Mouse (Mus musculus): Measurements from ENCODE around the gene Chd9. TPM values are rescaled to one million over a fixed set of nuclear protein-coding genes. Genes with fewer than 3 reads are reported as not detected.

Gene Chd9
- polyA plus RNA-seq, 1 experiment from 2014 or later = 95.1 TPM

GRCm38 (mm10) chr8:90964044-90964443 is 135.9 kb downstream of the Chd9 start:
- Histone ChIP-seq H3K4me3 (no peak overlapping the region), H3K9me3 (no peaks in the 10 kb centered on the region), H3K4me2 (no peak overlapping the region), H3K36me3 (peaks cover 16% of the 10 kb centered on the region), H3K27ac (no peak overlapping the region), H3K4me1 (peaks cover 17% of the 10 kb centered on the region), H3K27me3 (no peaks in the 10 kb centered on the region), H3K9ac (no peak overlapping the region)
- 86% methylated on average over 2 of the region's 2 CpGs for WGBS
- no peak for ATAC-seq (ENCODE audit: insufficient number of reproducible peaks, insufficient read depth, low FRiP score, low TSS enrichment, low read depth)

- peaks cover 9% of the 10 kb centered on the region for H3K4me1 ChIP-seq
- H3K4me3 ChIP-seq = no peak overlapping the region
- no peaks in the 10 kb centered on the region for H3K27me3 ChIP-seq
- H3K9ac ChIP-seq = no peak overlapping the region
- H3K4me2 ChIP-seq = no peak overlapping the region
- H3K27ac ChIP-seq = no peak overlapping the region
- no peaks in the 10 kb centered on the region for H3K9me3 ChIP-seq
- ATAC-seq (ENCODE audit: insufficient number of reproducible peaks, insufficient read depth, low FRiP score, low TSS enrichment, low read depth) = no peak
- 87% methylated on average over 9 of the region's 9 CpGs for WGBS
- peaks cover 13% of the 10 kb centered on the region for H3K36me3 ChIP-seq
Measured at GRCm38 (mm10) chr8:90965467-90966170, 137.5 kb downstream of the Chd9 start.

GRCm38 (mm10) chr8:90968307-90968706 is 140.2 kb downstream of the Chd9 start:
- no peaks in the 10 kb centered on the region for H3K9me3 ChIP-seq
- no peaks in the 10 kb centered on the region for H3K27me3 ChIP-seq
- H3K9ac ChIP-seq = no peak overlapping the region
- H3K27ac ChIP-seq = no peak overlapping the region
- ATAC-seq (ENCODE audit: insufficient number of reproducible peaks, insufficient read depth, low FRiP score, low TSS enrichment, low read depth) = no peak
- 96% methylated on average over 4 of the region's 4 CpGs for WGBS
- H3K4me3 ChIP-seq = no peak overlapping the region
- no peak overlapping the region for H3K4me2 ChIP-seq
- H3K36me3 ChIP-seq = peaks cover 13% of the 10 kb centered on the region
- no peaks in the 10 kb centered on the region for H3K4me1 ChIP-seq

GRCm38 (mm10) chr8:90976960-90977371 is 148.8 kb downstream of the Chd9 start:
- WGBS = 80% methylated on average over 8 of the region's 8 CpGs

GRCm38 (mm10) chr8:90978720-90979119 is 150.6 kb downstream of the Chd9 start:
- Histone ChIP-seq H3K9ac (no peak overlapping the region), H3K36me3 (peaks cover 65% of the 10 kb centered on the region), H3K4me1 (no peaks in the 10 kb centered on the region), H3K4me3 (no peak overlapping the region), H3K27me3 (no peaks in the 10 kb centered on the region), H3K27ac (no peak overlapping the region), H3K9me3 (no peaks in the 10 kb centered on the region), H3K4me2 (no peak overlapping the region)
- ATAC-seq (ENCODE audit: insufficient number of reproducible peaks, insufficient read depth, low FRiP score, low TSS enrichment, low read depth) = no peak
- 93% methylated on average over 3 of the region's 3 CpGs for WGBS

More at GRCm38 (mm10) chr8:90976960-90977371, 148.8 kb downstream of the Chd9 start:
- Histone ChIP-seq H3K4me1 (no peaks in the 10 kb centered on the region), H3K4me3 (no peak overlapping the region), H3K36me3 (peaks cover 52% of the 10 kb centered on the region), H3K4me2 (no peak overlapping the region), H3K9me3 (no peaks in the 10 kb centered on the region), H3K27ac (no peak overlapping the region), H3K27me3 (no peaks in the 10 kb centered on the region), H3K9ac (no peak overlapping the region)
- ATAC-seq (ENCODE audit: insufficient number of reproducible peaks, insufficient read depth, low FRiP score, low TSS enrichment, low read depth) = no peak

GRCm38 (mm10) chr8:90979295-90979694 is 151.1 kb downstream of the Chd9 start:
- H3K36me3 ChIP-seq = peaks cover 69% of the 10 kb centered on the region
- no peaks in the 10 kb centered on the region for H3K4me1 ChIP-seq
- WGBS = 90% methylated on average over 5 of the region's 5 CpGs
- no peak overlapping the region for H3K4me3 ChIP-seq
- H3K27me3 ChIP-seq = no peaks in the 10 kb centered on the region
- H3K4me2 ChIP-seq = no peak overlapping the region
- no peak overlapping the region for H3K9ac ChIP-seq
- no peak for ATAC-seq (ENCODE audit: insufficient number of reproducible peaks, insufficient read depth, low FRiP score, low TSS enrichment, low read depth)
- H3K9me3 ChIP-seq = no peaks in the 10 kb centered on the region
- no peak overlapping the region for H3K27ac ChIP-seq

- Histone ChIP-seq H3K36me3 (peaks cover 71% of the 10 kb centered on the region), H3K4me2 (no peak overlapping the region), H3K9ac (no peak overlapping the region), H3K4me1 (no peaks in the 10 kb centered on the region), H3K9me3 (no peaks in the 10 kb centered on the region), H3K4me3 (no peak overlapping the region), H3K27me3 (no peaks in the 10 kb centered on the region), H3K27ac (no peak overlapping the region)
- ATAC-seq (ENCODE audit: insufficient number of reproducible peaks, insufficient read depth, low FRiP score, low TSS enrichment, low read depth) = no peak
- 88% methylated on average over 3 of the region's 3 CpGs for WGBS
Measured at GRCm38 (mm10) chr8:90982087-90982486, 153.9 kb downstream of the Chd9 start.

GRCm38 (mm10) chr8:91019726-91020125 is 191.6 kb downstream of the Chd9 start:
- Histone ChIP-seq H3K27ac (no peak overlapping the region), H3K9ac (no peak overlapping the region), H3K4me1 (no peaks in the 10 kb centered on the region), H3K36me3 (peaks cover 82% of the 10 kb centered on the region), H3K4me2 (no peak overlapping the region), H3K4me3 (no peak overlapping the region), H3K9me3 (no peaks in the 10 kb centered on the region), H3K27me3 (no peaks in the 10 kb centered on the region)
- WGBS = 9% methylated on average over 2 of the region's 2 CpGs
- no peak for ATAC-seq (ENCODE audit: insufficient number of reproducible peaks, insufficient read depth, low FRiP score, low TSS enrichment, low read depth)

- Histone ChIP-seq H3K4me1 (no peaks in the 10 kb centered on the region), H3K4me3 (no peak overlapping the region), H3K27ac (no peak overlapping the region), H3K36me3 (peaks cover 87% of the 10 kb centered on the region), H3K9me3 (no peaks in the 10 kb centered on the region), H3K9ac (no peak overlapping the region), H3K27me3 (no peaks in the 10 kb centered on the region), H3K4me2 (no peak overlapping the region)
- ATAC-seq (ENCODE audit: insufficient number of reproducible peaks, insufficient read depth, low FRiP score, low TSS enrichment, low read depth) = no peak
- WGBS = 82% methylated on average over 6 of the region's 6 CpGs
Measured at GRCm38 (mm10) chr8:91034417-91034816, 206.3 kb downstream of the Chd9 start.

GRCm38 (mm10) chr8:91036905-91037304 is 208.8 kb downstream of the Chd9 start:
- Histone ChIP-seq H3K4me3 (no peak overlapping the region), H3K9ac (no peak overlapping the region), H3K27me3 (no peaks in the 10 kb centered on the region), H3K4me1 (no peaks in the 10 kb centered on the region), H3K4me2 (no peak overlapping the region), H3K36me3 (peaks cover 90% of the 10 kb centered on the region), H3K9me3 (no peaks in the 10 kb centered on the region), H3K27ac (no peak overlapping the region)
- ATAC-seq (ENCODE audit: insufficient number of reproducible peaks, insufficient read depth, low FRiP score, low TSS enrichment, low read depth) = no peak
- 81% methylated on average over 6 of the region's 6 CpGs for WGBS

GRCm38 (mm10) chr8:91038637-91039036 is 210.5 kb downstream of the Chd9 start:
- ATAC-seq (ENCODE audit: insufficient number of reproducible peaks, insufficient read depth, low FRiP score, low TSS enrichment, low read depth) = no peak
- H3K9me3 ChIP-seq = no peaks in the 10 kb centered on the region
- H3K27ac ChIP-seq = no peak overlapping the region
- H3K36me3 ChIP-seq = peaks cover 93% of the 10 kb centered on the region
- H3K4me3 ChIP-seq = no peak overlapping the region
- WGBS = 86% methylated on average over 1 of the region's 1 CpGs
- no peak overlapping the region for H3K9ac ChIP-seq
- no peaks in the 10 kb centered on the region for H3K4me1 ChIP-seq
- no peak overlapping the region for H3K4me2 ChIP-seq
- H3K27me3 ChIP-seq = no peaks in the 10 kb centered on the region

- ATAC-seq (ENCODE audit: insufficient number of reproducible peaks, insufficient read depth, low FRiP score, low TSS enrichment, low read depth) = no peak
- H3K4me3 ChIP-seq = no peak overlapping the region
- no peak overlapping the region for H3K9ac ChIP-seq
- peaks cover 4% of the 10 kb centered on the region; the same call in 1 of the 2 replicates for H3K4me1 ChIP-seq
- no peak overlapping the region for H3K4me2 ChIP-seq
- H3K27ac ChIP-seq = no peak overlapping the region
- WGBS = 78% methylated on average over 4 of the region's 4 CpGs
- no peaks in the 10 kb centered on the region for H3K27me3 ChIP-seq
- no peaks in the 10 kb centered on the region for H3K9me3 ChIP-seq
- peaks cover 75% of the 10 kb centered on the region for H3K36me3 ChIP-seq
Measured at GRCm38 (mm10) chr8:91046370-91046769, 218.2 kb downstream of the Chd9 start.
